Comparison of ENCODE assay signal across 12 mouse cellular contexts in genomic region chr5:124900738-124901490, GRCm38 (mm10). TPM values are rescaled to one million over a fixed set of nuclear protein-coding genes. Genes with fewer than 3 reads are reported as not detected.
A peak's percentile ranks its signal among the peaks of the same experiment; 100 is the strongest.
DNase-seq lines count a peak whose midpoint lies in the region; ATAC-seq and TF ChIP-seq lines count a peak whose summit lies in the region.
"Had no signal": no experiment of that assay in that cellular context is flagged by ENCODE, and none has a peak within 500 bp of the region (broad histone marks: within the 10 kb centered on the region; RNA-seq: fewer than 3 reads in every experiment).

No protein-coding gene starts in this region.

- TF ChIP-seq EP300 in MEL (IDR thresholded peaks at IDR 0.05; ENCODE audit: low read depth in 1 of 2, low read length in 2 of 2) = no peak

- TF ChIP-seq RAD21 in MEL (IDR thresholded peaks at IDR 0.05; ENCODE audit: low read depth, low read length) = no peak

- no peak for TF ChIP-seq POLR2A in MEL (IDR thresholded peaks at IDR 0.05; ENCODE audit: control insufficient read depth in 1 of 2, insufficient read depth in 1 of 2, low read depth in 1 of 2, low read length in 2 of 2, poor library complexity in 1 of 2)
- TF ChIP-seq POLR2A in embryonic fibroblast, embryonic 13.5 days (IDR thresholded peaks at IDR 0.05; ENCODE audit: low read depth, low read length) = no peak

- 65% methylated on average over 19 of the region's 19 CpGs for WGBS in intestine, embryonic 16.5 days
- WGBS in intestine, embryonic 15.5 days = 69% methylated on average over 19 of the region's 19 CpGs
- 55% methylated on average over 19 of the region's 19 CpGs for WGBS in lung, embryonic 14.5 days

- H3K79me2 ChIP-seq in MEL (ENCODE audit: control insufficient read depth, insufficient read depth, low read length, poor library complexity) = no peaks in the 10 kb centered on the region

- H3K9me3 ChIP-seq in intestine, embryonic 16.5 days (ENCODE audit: control insufficient read depth, low read length) = no peaks in the 10 kb centered on the region
- H3K9me3 ChIP-seq in intestine, embryonic 15.5 days = no peaks in the 10 kb centered on the region
- no peaks in the 10 kb centered on the region for H3K9me3 ChIP-seq in lung, embryonic 14.5 days (ENCODE audit: low read depth, low read length)
- no peaks in the 10 kb centered on the region for H3K9me3 ChIP-seq in MEL (replicated peaks; ENCODE audit: insufficient read depth, low read length)
- H3K9me3 ChIP-seq: embryonic facial prominence, embryonic 12.5 days; midbrain, embryonic 12.5 days had no signal

- peak overlapping the region; percentile 19; the same call in 1 of the 2 replicates for H3K9ac ChIP-seq in intestine, embryonic 16.5 days (ENCODE audit: low read depth, low read length)
- no peak overlapping the region for H3K9ac ChIP-seq in intestine, embryonic 15.5 days
- H3K9ac ChIP-seq in lung, embryonic 14.5 days = no peak overlapping the region
- no peak overlapping the region for H3K9ac ChIP-seq in MEL (ENCODE audit: control insufficient read depth, low read depth, low read length, poor library complexity, severe bottlenecking)
- H3K9ac ChIP-seq: embryonic facial prominence, embryonic 12.5 days; midbrain, embryonic 12.5 days had no signal

- H3K4me3 ChIP-seq in intestine, embryonic 16.5 days (ENCODE audit: low read length) = no peak overlapping the region
- H3K4me3 ChIP-seq in intestine, embryonic 15.5 days (replicated peaks) = no peak overlapping the region
- H3K4me3 ChIP-seq in lung, embryonic 14.5 days (ENCODE audit: low read depth, low read length) = no peak overlapping the region
- no peak overlapping the region for H3K4me3 ChIP-seq in MEL (ENCODE audit: control insufficient read depth in 1 of 2, insufficient read depth in 1 of 2, low read depth in 2 of 2, low read length in 2 of 2)
- no peak overlapping the region for H3K4me3 ChIP-seq in embryonic fibroblast, embryonic 13.5 days (ENCODE audit: insufficient read depth, low read length)
- H3K4me3 ChIP-seq: midbrain, embryonic 12.5 days had no signal

- H3K27me3 ChIP-seq in intestine, embryonic 16.5 days (replicated peaks; ENCODE audit: control insufficient read depth, insufficient read depth, low read length) = no peaks in the 10 kb centered on the region; the same call in 1 of the 2 replicates
- no peaks in the 10 kb centered on the region for H3K27me3 ChIP-seq in intestine, embryonic 15.5 days (replicated peaks)
- H3K27me3 ChIP-seq in lung, embryonic 14.5 days (ENCODE audit: insufficient read depth, low read length) = no peaks in the 10 kb centered on the region
- H3K27me3 ChIP-seq in MEL (ENCODE audit: control insufficient read depth in 1 of 2, insufficient read depth in 2 of 2, low read length in 2 of 2) = no peaks in the 10 kb centered on the region
- H3K27me3 ChIP-seq: embryonic facial prominence, embryonic 12.5 days; midbrain, embryonic 12.5 days; Patski had no signal

- no peak for ATAC-seq in intestine, embryonic 16.5 days
- no peak for ATAC-seq in intestine, embryonic 15.5 days
- ATAC-seq in lung, embryonic 14.5 days (ENCODE audit: insufficient read depth) = no peak

- no peak; the same call in 1 of the 2 replicates for TF ChIP-seq CTCF in lung, embryonic 14.5 days (IDR thresholded peaks at IDR 0.05; ENCODE audit: low read depth)
- TF ChIP-seq CTCF in MEL (IDR thresholded peaks at IDR 0.05 in 2 of 3, conservative IDR thresholded peaks at IDR 0.05 in 1 of 3; ENCODE audit: control insufficient read depth in 1 of 3, insufficient read depth in 1 of 3, low read depth in 2 of 3, low read length in 3 of 3, poor library complexity in 1 of 3, severe bottlenecking in 1 of 3) = peak in 2 of 3 experiments; percentile 22 to 35; a peak in 3 of 6 replicates
- no peak for TF ChIP-seq CTCF in embryonic fibroblast, embryonic 13.5 days (IDR thresholded peaks at IDR 0.05; ENCODE audit: borderline replicate concordance, insufficient read depth, low read length)

- no peak for DNase-seq in lung, embryonic 14.5 days
- DNase-seq in lung, postnatal 14 days = no peak
- DNase-seq in MEL (ENCODE audit: low read depth, low spot score) = no peak
- DNase-seq in cerebellum, adult 11-12 months = no peak
- DNase-seq in adipocyte (ENCODE audit: low spot score) = no peak
- DNase-seq: kidney, postnatal 10 days had no signal

- H3K4me1 ChIP-seq in intestine, embryonic 16.5 days (ENCODE audit: control insufficient read depth, insufficient read depth, low read length) = peaks cover 9% of the 10 kb centered on the region
- peaks cover 5% of the 10 kb centered on the region for H3K4me1 ChIP-seq in intestine, embryonic 15.5 days (replicated peaks)
- H3K4me1 ChIP-seq in lung, embryonic 14.5 days (ENCODE audit: insufficient read depth) = peaks cover 7% of the 10 kb centered on the region; the same call in 1 of the 2 replicates
- H3K4me1 ChIP-seq in MEL (ENCODE audit: control insufficient read depth in 1 of 2, insufficient read depth in 2 of 2, low read length in 2 of 2) = no peaks in the 10 kb centered on the region; a peak in 1 of 4 replicates
- H3K4me1 ChIP-seq in embryonic fibroblast, embryonic 13.5 days (ENCODE audit: control insufficient read depth, insufficient read depth, low read length) = no peaks in the 10 kb centered on the region; the same call in 1 of the 2 replicates

- no peaks in the 10 kb centered on the region for H3K36me3 ChIP-seq in intestine, embryonic 16.5 days (ENCODE audit: control insufficient read depth, insufficient read depth, low read length)
- no peaks in the 10 kb centered on the region for H3K36me3 ChIP-seq in intestine, embryonic 15.5 days
- no peaks in the 10 kb centered on the region for H3K36me3 ChIP-seq in lung, embryonic 14.5 days (ENCODE audit: insufficient read depth)
- no peaks in the 10 kb centered on the region for H3K36me3 ChIP-seq in MEL (ENCODE audit: control insufficient read depth in 1 of 2, insufficient read depth in 2 of 2, low read length in 2 of 2)
- H3K36me3 ChIP-seq: embryonic facial prominence, embryonic 12.5 days; midbrain, embryonic 12.5 days had no signal

- no peak overlapping the region for H3K27ac ChIP-seq in intestine, embryonic 16.5 days (ENCODE audit: low read length)
- H3K27ac ChIP-seq in intestine, embryonic 15.5 days = no peak overlapping the region
- no peak overlapping the region for H3K27ac ChIP-seq in lung, embryonic 14.5 days (ENCODE audit: low read depth)
- H3K27ac ChIP-seq in MEL (ENCODE audit: control insufficient read depth, low read depth, low read length) = no peak overlapping the region
- peak overlapping the region; percentile 76 for H3K27ac ChIP-seq in embryonic fibroblast, embryonic 13.5 days (ENCODE audit: insufficient read depth, low read length)
- H3K27ac ChIP-seq: midbrain, embryonic 12.5 days had no signal

- H3K4me2 ChIP-seq in intestine, embryonic 16.5 days (ENCODE audit: low read depth, low read length) = no peak overlapping the region
- H3K4me2 ChIP-seq in intestine, embryonic 15.5 days (replicated peaks) = no peak overlapping the region
- H3K4me2 ChIP-seq in lung, embryonic 14.5 days = peak overlapping the region; percentile 54; the same call in 1 of the 2 replicates

TF ChIP-seq in MEL, 35 proteins besides CTCF, POLR2A, EP300 and RAD21:
- TF ChIP-seq TCF12 (IDR thresholded peaks at IDR 0.05; ENCODE audit: low read depth, low read length) (no peak), SMC3 (IDR thresholded peaks at IDR 0.05; ENCODE audit: low read depth, low read length) (0 out of 2 replicates have a peak, but pooled peaks have one; percentile 8)

RNA-seq across cellular contexts. Expression of gene Zfp664, which starts 38.4 kb away (rescaled TPM):
- 48.1 and 54.0 TPM in 2 replicates for polyA plus RNA-seq in intestine, embryonic 16.5 days (2015; fragmentation: Nextera tagmentation; extraction: Ambion mirVana)
- polyA plus RNA-seq in intestine, embryonic 15.5 days (2015; fragmentation: Nextera tagmentation; extraction: Ambion mirVana) = 77.1 and 77.4 TPM in 2 replicates
- polyA plus RNA-seq in lung, embryonic 14.5 days (2014; fragmentation: Nextera tagmentation; extraction: Ambion mirVana) = 90.7 and 98.9 TPM in 2 replicates
- 15.9 and 18.6 TPM in 2 replicates for total RNA-seq in MEL (2012; rRNA removed)
- 100 to 1,000 TPM in 1 of 2 experiments, 10 to 100 TPM in 1; 37.7 to 205 TPM for polyA plus RNA-seq in MEL (2012; ENCODE audit: insufficient read depth in 1 of 2, insufficient read length in 2 of 2, low read depth in 1 of 2, low replicate concordance in 2 of 2, missing spikeins in 1 of 2)
- polyA plus RNA-seq in embryonic fibroblast, embryonic 13.5 days (2011; ENCODE audit: insufficient read length, low read depth, missing spikeins) = 43.0 and 54.0 TPM in 2 replicates

RNA-seq across cellular contexts. Expression of gene Ccdc92, which starts 38.7 kb away (rescaled TPM):
- 4.1 and 4.3 TPM in 2 replicates for polyA plus RNA-seq in intestine, embryonic 16.5 days (2015; fragmentation: Nextera tagmentation; extraction: Ambion mirVana)
- polyA plus RNA-seq in intestine, embryonic 15.5 days (2015; fragmentation: Nextera tagmentation; extraction: Ambion mirVana) = 6.4 and 6.6 TPM in 2 replicates
- 7.5 and 8.8 TPM in 2 replicates for polyA plus RNA-seq in lung, embryonic 14.5 days (2014; fragmentation: Nextera tagmentation; extraction: Ambion mirVana)
- 7.6 and 9.2 TPM in 2 replicates for total RNA-seq in MEL (2012; rRNA removed)
- polyA plus RNA-seq in MEL (2012; ENCODE audit: insufficient read depth in 1 of 2, insufficient read length in 2 of 2, low read depth in 1 of 2, low replicate concordance in 2 of 2, missing spikeins in 1 of 2) = 100 to 1,000 TPM in 1 of 2 experiments, 10 to 100 TPM in 1; 40.3 to 467 TPM
- polyA plus RNA-seq in embryonic fibroblast, embryonic 13.5 days (2011; ENCODE audit: insufficient read length, low read depth, missing spikeins) = 1.5 and 2.6 TPM in 2 replicates

Comparison
In these comparisons a context has a peak if more than half of its experiments do, and no peak if none do; other contexts are left out.
1. CTCF ChIP-seq: peak in MEL (2 of 3); none in lung, embryonic 14.5 days (single experiment) and embryonic fibroblast, embryonic 13.5 days (single experiment).